Mouse (Mus musculus) large intestine, adult 2 months (tissue): Measurements from ENCODE around the gene Bnc1. TPM values are rescaled to one million over a fixed set of nuclear protein-coding genes. Genes with fewer than 3 reads are reported as not detected.

Experiments used
- DNase-seq: peaks from one replicate; pipeline ENCODE4 v3.0.0-alpha.2; 2012; ENCODE audit warnings: low read depth, low spot score
- WGBS: fragments of 180-500 bp; shearing (Covaris S2); methylation state at CpG from one replicate; pipeline ENCODE4 v1.1.7; 2018; 5-methylcytosine and 5-hydroxymethylcytosine counted together
- polyA plus RNA-seq: library from polyadenylated mRNA; depleted of rRNA; stranded (reverse); fragments of >200 nt; gene quantifications from 2 replicates; pipeline ENCODE4 v1.2.3, GENCODE M21; 2012

Bnc1 gene
- polyA plus RNA-seq, 1 experiment: 0.37 TPM

DNA sequence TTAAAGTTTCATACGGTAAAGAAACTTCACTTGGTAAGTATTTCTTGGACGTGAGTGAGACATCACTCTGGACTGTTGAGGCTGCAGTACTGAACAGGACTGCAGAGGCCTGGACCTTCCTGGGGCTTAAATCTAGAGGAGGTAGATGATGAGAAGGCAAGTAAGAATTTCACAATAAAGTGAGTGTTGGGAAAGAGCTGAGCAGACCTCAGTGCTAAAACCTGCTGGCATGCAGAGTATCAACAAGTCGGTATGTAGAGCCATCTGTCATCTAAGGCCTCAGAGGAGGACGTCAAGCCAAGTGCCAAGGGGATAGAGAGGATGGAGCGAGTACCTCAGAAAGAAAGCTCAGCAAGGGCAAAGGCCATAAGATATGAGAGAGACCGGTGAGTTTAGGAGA is 8.4 kb downstream of the Bnc1 start:
- DNase-seq: no peak
- 80% methylated on average over 6 of the region's 6 CpGs for WGBS

DNA sequence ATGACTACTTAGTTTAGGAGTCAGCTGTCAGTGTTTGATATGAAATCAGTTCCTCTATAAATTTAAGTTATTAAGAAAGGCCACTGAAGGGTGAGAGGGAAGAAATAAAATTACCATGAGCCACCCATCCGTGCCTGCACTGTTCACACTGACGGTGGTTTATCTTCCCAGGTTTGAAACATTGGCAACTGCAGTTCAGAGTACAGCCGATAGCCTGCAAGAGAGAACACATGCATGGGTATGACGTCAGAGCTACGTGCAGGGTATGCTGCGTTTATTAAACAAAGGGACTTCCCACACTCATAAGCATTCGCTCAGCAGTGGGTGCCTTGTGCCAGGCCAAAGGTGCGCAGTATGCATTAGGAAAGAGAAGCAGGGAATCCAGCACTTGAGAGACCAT is 13.8 kb downstream of the Bnc1 start:
- WGBS: 70% methylated on average over 8 of the region's 8 CpGs

DNA sequence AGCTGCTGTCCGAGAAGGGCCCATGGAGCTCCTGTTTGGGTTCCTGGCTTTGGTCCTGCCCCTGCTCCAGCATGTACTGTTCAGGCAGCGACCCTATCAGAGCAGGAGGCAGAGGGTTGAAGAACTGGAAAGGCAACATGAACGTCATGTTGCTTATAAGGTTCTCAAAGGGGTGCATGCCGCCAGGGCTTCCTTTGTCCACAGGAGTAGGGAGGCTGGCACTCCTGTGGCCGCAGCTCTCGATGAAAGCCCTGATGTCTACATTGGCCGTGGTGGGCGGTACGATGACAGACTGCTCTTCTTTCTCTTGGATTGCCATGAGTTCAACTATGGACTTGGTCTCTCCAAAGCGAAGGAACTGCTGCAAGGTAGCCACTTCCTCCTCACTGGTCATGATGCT is 17.5 kb downstream of the Bnc1 start:
- no peak for DNase-seq
- WGBS: 85% methylated on average over 10 of the region's 10 CpGs

More for the DNA sequence above, 13.8 kb downstream of the Bnc1 start:
- DNase-seq: no peak

DNA sequence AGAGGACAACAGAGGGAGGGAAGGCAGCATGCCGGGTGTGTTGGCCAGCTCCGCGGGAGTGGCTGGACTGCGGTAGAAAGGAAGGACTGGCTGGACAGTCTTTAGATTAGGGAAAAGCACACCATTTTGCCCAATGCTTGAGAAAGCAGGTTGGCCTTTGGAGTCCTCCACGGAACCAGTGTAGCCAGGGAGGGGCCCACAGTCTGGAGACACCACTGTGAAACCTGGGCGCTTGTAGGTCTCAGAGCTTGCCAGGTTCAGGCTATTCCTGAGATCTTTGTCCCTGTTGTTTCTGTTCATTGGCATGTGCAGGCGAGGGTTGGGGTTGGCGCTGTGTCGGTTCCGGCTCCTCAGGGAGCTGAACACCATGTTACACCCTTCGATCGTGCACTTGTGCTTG is 18.2 kb downstream of the Bnc1 start:
- no peak for DNase-seq
- 89% methylated on average over 12 of the region's 12 CpGs for WGBS

DNA sequence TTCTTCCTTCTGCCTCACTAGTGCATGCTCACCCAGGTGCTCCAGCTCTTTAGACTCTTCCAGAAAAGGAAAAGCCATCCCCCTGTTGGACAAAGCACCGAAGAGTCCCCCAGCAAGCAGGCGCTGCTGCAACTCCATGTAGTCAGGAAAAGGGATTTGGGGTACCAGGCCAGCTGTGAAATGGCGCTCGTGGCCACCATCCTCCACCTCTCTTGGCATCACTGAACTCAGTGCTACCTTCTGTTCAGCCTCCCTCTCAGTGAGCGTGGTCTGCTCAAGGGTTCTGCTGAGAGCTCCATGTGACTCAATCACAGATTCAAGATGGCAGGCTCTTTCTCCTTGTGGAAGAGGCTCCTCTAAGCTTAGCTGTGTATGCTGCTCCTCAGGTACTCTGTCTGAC is 18.8 kb downstream of the Bnc1 start:
- no peak for DNase-seq
- 92% methylated on average over 5 of the region's 5 CpGs for WGBS

DNA sequence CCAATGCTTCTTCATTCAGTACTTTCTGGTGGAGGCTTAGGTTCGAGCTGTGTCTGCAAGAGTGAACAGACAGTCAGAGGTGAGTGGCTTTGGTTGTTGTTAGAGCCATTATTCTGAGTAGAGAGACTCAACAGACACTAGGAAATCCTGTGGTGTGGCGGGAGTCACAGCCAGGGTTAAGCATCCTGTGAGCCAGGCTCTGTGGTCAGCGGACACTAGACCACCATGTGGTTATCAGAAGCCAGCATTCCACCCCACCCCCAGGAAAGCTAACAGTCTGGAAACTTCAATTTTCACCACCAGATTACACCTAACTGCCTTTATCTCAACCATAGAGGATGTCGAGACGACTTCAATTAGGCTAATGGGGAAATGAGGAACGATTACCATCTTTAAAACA is 23.1 kb downstream of the Bnc1 start:
- 75% methylated on average over 6 of the region's 6 CpGs for WGBS
- DNase-seq: no peak

DNA sequence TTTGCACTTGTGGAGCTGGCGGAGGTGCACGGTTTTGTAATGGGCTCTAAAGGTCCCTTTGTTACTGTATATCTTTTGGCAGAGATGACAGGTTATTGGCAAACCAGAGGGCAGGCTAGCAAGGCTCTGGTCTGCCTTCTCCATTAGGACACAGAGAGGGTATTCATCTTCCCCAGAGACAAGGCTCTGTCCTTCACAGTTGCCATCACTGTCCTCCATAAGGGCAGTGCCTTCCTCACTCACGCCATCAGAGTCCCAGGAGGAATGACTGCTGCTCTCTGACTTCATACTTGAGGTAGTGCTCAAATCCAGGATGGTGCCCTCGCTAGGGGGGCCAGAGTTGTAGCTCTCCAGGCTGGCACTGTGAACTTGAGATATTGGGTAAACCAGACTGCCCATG is 23.6 kb downstream of the Bnc1 start:
- DNase-seq: no peak
- WGBS: 71% methylated on average over 4 of the region's 4 CpGs

DNA sequence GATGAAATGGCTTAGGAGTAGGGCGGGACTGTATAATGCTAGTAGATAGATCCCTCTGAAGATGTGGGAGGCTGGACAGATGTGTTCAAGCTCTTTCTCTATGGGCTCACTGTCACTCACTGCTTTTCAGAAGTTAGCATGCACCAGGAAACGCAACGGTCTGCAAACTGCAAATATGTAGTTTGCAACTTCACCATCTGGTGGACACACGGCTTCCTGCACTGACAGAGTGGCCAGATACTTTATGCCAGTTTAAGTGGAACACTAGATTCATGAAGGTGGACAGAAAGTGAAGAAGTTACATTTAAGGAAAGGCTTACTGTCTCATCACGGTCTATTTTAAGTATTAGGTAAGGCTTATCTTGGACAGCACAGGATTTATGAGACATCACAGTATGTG is 25.9 kb downstream of the Bnc1 start:
- WGBS: 74% methylated on average over 5 of the region's 5 CpGs
- DNase-seq: no peak

DNA sequence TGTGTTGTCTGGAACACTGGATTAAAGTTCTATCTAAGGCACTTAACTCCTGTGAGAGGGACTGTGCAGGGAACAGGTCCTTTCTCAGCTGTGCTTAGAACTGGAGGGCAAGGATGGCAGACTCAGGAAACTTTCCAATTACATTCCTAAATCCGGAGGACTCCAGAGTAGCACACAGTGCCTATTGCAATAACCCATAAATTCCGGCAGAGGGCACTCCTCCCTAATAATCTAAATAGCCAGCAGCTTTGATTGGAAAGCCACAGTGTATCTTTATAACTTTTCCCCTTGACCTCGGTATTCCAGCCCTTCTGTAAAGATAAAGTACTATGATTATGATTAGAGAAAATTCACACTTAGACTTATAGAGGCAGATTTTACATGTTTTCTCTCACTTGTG is 32.4 kb downstream of the Bnc1 start:
- DNase-seq: peak; percentile 13
- 2% methylated on average over 3 of the region's 3 CpGs for WGBS

DNA sequence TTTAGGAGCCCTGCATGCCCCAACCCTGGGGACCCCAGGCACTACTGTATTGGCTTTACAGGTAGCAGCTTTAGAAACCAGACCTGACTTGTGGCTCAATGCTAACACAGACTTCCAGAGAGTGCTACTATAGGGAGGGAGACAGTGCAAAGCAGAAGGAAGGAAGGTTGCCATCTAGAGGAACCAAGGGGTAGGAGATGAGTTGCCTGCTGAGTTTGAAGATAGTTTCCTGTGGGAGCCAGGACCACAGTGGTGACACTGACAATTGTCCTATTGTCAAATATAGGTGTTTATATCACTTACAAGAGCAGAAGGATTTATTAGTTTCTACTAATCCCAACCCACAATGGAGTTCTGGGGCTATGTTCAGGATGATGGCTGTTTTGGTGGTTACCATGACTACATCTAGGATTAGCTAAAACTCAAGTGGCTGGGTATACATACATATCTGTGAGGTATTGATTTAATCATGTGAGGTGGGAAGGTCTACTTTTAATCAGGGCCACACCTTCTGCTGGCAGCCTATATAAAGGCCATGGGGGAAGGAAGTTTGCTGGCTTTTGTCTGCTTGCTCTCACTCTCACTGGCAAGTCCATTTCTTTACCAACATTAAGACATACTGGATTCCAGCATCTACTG is 37.8 kb downstream of the Bnc1 start:
- no peak for DNase-seq

DNA sequence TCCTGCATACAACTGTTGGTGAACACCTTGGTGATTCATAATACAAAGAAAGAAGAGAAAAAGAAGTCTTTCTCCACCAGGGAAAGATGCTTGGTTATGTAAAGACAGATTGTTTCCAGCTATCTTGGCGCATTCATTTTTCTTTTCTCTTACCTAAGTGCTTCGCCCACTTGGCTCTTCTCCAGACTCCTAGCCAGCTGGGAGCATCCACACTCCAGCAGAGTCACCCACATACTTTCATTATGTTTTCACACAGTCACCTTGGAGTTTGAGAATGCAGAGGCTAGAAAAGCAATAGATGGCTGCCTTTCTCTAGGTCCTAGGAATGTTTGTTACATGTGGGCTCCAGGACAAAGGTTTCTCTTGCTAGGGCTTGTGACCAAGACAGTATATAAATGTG is 41.6 kb downstream of the Bnc1 start:
- DNase-seq: no peak
- WGBS: 66% methylated on average over 2 of the region's 2 CpGs

DNA sequence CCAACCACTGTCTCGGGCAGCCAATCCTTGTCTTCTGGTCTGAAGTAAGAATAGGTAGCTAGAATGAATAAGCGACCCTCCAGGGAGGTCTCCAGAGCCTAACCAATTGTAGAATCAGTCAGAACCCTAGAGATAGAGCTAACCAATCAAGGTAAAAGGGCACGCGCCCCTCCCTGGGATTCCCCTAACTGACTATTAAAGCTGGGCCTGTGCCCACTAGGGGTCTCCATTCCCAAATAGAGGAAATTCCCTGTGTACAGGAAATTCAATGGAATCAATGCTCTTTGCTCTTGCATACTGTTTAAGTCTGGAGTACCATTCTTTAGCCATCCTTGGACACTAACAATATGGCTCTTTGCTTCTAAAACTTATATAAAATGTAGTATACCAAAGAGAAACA is 46.7 kb downstream of the Bnc1 start:
- no peak for DNase-seq
- WGBS: 30% methylated on average over 4 of the region's 4 CpGs

DNA sequence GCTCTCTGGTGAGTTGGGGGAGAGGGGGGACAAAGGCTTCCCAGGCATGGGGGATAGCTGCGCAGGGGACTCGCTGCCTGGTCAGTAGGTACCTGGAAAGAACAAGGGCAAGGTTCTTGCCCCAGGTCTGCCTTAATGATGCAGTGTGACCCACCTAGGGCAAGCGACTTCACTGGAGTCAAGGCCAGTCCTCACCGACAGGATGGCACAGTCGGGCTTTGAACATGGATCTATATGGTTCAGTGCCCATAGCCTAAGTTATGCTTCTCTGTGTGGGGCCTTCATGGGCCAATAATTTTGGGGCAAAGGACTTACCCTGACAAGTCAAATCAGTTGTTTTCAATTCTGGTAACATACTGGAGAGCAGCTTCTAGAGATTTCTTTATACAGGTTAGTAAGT is 57.3 kb downstream of the Bnc1 start:
- DNase-seq: no peak
- 16% methylated on average over 5 of the region's 5 CpGs for WGBS

DNA sequence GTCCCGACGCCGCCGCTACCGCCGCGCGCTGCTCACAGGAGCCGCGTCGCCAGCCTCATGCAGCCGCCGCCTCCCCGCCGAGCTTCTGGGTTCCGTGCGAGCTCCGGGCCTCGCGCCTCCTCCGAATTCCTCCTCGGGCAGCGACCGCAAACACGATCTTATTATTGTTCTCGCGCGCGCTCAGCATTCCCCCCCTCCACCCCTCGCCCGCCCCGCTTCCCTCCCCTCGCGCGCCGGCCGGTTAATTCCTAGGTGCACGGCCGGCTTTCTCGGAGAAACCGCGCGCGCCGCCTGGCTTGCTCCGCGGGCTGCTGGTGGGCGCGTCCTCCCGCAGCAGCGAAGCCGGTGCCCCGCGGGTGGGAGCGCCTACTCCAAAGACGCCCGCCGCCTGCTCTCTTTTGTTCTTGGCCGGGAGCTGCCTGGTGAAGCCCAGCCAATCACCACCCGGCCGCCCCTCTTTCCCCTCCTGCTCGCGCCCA is 57.8 kb downstream of the Bnc1 start, which contains the start of gene Hdgfl3:
Hdgfl3 (minus strand) TSS at position 207 of the 479 bp plus-strand sequence.
- WGBS: 2% methylated on average over 63 of the region's 63 CpGs
- DNase-seq: no peak

DNA sequence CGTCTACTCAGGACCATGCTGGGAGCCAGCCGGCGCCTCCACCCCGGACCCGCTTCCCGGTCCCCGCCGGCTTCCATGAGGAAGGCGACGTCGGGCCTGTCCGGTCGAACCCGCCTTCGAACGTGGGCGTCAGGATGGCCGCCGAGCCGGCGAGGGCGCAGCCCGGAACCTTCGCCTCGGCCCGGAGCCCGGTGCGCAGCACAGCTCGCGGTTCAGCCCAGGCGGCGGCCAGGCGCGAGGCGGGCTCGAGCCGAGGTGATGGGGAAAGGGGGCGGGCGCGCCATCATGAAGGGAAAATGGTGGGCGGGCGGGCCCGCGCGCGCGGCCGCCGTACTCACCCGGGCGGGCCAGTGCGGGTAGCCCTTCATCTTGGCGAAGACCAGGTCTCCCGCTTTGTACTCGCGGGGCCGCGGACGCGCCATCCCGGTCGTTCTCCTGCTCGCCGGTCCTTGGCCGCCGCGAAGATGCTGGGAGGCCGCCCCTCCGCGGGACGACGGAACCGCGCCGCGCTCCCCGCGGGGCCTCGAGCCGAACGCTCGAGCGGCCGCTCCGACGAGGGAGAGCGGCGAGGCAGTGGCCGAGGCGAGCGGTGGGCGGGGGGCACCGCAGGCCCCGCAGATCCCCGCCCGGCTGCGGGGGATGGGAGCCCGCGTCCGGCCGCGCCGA is 58.4 kb downstream of the Bnc1 start:
- DNase-seq: no peak
- WGBS: 2% methylated on average over 103 of the region's 103 CpGs

DNA sequence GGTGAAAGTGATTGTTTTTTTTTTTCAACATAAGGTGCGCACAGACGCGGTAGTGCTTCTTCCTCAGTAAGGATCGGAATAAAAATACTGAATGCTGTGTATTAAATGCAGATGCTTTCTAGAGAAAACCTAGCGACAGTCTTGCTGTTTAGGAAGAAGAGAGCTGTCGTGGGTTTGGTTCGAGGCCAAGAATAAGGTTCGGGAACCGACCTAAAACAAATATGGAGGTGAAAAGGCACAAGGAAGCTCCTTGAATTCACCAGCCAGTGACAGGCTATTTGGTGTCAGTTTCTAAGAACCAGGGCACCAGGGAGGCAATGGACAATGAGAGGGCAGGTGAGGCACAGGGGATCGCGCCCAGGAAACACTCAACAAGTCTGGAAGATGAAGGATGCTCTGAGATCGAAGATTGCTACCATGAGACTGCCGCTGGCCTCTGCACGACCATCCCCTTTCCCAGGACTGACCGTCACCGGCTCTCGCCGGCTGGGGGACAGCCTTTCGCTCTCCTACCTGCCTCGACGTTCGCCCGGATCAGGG is 59.0 kb downstream of the Bnc1 start:
- WGBS: 9% methylated on average over 23 of the region's 23 CpGs
- DNase-seq: no peak

DNA sequence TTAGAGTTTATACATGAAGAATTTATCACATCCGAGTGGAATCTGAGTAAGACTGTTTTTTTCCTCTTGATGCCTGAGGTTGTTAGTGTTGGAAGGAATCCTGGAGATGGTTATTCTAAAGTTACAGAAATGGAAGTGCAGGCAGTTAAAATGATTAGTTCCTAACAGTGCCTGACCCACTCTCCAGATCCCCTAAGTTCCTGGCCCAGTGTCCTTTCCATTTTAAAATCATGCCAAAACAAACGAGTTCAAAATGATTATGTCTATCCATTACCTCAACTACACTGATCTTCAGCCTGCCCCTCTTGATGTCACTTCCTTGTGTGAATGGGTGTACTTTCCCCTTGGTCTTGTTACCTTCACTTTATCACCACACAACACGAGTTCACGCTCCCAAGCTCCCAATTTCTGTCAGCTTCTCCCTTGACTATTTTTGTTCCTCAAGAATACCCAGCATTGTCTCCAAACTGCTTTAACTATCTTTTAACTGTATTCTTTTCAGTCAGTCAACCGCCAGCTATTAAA is 59.5 kb downstream of the Bnc1 start:
- 42% methylated on average over 5 of the region's 5 CpGs for WGBS

DNA sequence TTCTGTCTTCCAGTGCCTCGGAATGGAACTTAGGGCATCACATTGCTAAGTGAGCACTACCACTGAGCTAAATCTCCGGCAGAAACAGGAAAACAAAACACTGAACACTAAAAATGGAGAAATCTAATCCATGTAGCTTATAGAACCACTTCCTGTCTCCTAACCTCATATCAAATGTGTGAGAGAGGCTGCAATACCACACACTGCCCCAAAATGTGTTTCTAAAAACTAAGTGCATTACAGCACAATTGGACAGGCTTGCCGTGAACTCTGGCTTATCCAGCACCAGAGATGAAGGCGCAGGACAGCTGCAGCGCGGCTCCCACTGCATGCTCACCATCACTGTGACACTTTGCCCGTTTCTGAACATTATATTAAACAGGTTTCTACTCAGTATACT is 63.1 kb downstream of the Bnc1 start:
- DNase-seq: no peak
- WGBS: 75% methylated on average over 7 of the region's 7 CpGs

More for the DNA sequence above, 59.5 kb downstream of the Bnc1 start:
- DNase-seq: no peak

DNA sequence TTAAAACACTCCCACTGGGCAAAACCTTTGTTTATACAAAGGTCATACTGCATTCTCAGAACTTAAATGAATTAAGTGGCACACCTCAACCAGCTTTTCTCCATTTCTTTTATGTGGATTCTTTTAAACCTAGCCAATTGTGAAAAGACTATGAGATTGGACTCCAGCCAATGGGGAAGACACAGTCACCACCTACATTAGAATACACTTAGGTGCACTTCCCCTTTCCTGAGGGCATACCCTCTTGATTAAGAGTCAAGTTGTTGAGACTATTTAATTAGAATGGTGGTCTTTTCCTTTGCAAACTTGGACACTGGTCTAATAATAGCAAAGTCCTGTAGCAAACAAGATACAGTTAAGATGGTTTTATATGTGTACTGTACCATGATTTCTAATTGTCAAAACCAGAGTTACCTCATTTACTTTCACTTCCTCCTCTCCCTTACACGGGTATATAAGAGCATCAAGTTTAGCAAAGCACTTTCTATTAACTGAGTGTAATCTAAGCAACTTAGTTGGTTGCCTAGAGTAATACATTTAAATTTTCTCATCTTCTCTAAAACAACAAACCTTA is 70.6 kb downstream of the Bnc1 start:
- 14% methylated on average over 1 of the region's 1 CpGs for WGBS
- no peak for DNase-seq

DNA sequence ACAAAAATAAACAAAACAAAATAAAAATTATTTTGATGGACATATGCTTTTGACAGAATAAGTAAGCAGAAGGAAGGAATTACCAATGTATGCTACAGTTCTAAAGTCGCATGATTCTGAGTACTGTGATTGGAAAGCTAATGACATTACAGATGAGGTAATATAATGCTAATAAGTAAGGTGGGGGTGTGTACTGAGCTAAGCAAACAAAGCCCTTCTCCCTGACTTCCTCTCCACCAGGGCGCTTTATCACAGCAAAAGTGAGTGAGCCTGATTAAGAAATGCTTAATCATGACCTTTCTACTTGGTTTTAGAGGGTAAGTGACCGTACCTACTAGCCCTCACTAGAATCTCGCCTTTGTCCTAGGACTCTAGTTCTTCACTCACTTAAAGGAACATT is 71.8 kb downstream of the Bnc1 start:
- DNase-seq: no peak
- WGBS: 69% methylated on average over 4 of the region's 4 CpGs

DNA sequence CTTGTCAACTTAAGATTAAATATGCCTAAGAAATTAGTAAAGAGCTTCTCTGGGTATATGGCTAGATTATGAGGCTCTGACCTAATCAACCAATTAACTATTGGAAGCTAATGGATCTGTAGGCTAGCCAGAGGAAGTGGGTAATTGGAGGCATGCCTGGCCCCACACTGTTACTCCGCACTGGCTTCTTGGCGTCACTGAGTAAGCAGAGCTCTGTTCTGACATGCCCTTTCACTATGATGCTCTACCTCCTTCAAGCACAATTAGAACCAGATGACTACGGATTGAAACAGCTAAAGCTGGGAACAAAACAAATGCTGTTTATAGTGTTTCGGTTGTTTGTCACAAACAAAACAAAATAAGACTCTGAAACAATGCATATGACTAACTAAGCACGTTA is 73.8 kb downstream of the Bnc1 start:
- 71% methylated on average over 5 of the region's 5 CpGs for WGBS
- no peak for DNase-seq
